In genomic region chr10:25945866-25946265, GRCm38 (mm10) we compare ENCODE assay signal across 31 mouse cellular contexts.
"Had no signal": no experiment of that assay in that cellular context is flagged by ENCODE, and none has a peak within 500 bp of the region (broad histone marks: within the 10 kb centered on the region; RNA-seq: fewer than 3 reads in every experiment).

No protein-coding gene starts in this region.

- DNase-seq: left cerebral cortex, postnatal 4 days; liver; liver, embryonic 13.5 days; liver, postnatal 0 days; lung, adult 18-20 months; lung, adult 2 months; lung, embryonic 14.5 days; lung, postnatal 10 days; lung, postnatal 14 days; lung, postnatal 36 days; lung, postnatal 4 days; midbrain, embryonic 14.5 days had no signal

- H3K36me3 ChIP-seq: limb, embryonic 10.5 days; limb, embryonic 12.5 days; limb, embryonic 13.5 days; limb, embryonic 15.5 days; liver, embryonic 12.5 days; liver, embryonic 13.5 days; liver, embryonic 15.5 days; lung, embryonic 15.5 days; midbrain, embryonic 10.5 days; midbrain, embryonic 12.5 days; midbrain, embryonic 13.5 days; midbrain, embryonic 15.5 days; neural tube, embryonic 12.5 days had no signal

- H3K27ac ChIP-seq: limb, embryonic 10.5 days; limb, embryonic 12.5 days; limb, embryonic 13.5 days; limb, embryonic 15.5 days; liver, embryonic 12.5 days; liver, embryonic 13.5 days; liver, embryonic 14.5 days; liver, embryonic 15.5 days; lung, embryonic 15.5 days; macrophage; midbrain, embryonic 10.5 days; midbrain, embryonic 12.5 days; midbrain, embryonic 13.5 days; midbrain, embryonic 15.5 days; neural tube, embryonic 12.5 days had no signal

- H3K27me3 ChIP-seq: limb, embryonic 13.5 days; limb, embryonic 15.5 days; liver, embryonic 12.5 days; liver, embryonic 13.5 days; liver, embryonic 15.5 days; lung, embryonic 15.5 days; megakaryocyte, embryonic 14.5 days; midbrain, embryonic 12.5 days; midbrain, embryonic 13.5 days; midbrain, embryonic 15.5 days; neural tube, embryonic 12.5 days had no signal

- ATAC-seq: liver, embryonic 12.5 days; liver, postnatal 0 days; lung, postnatal 0 days; midbrain, embryonic 13.5 days; midbrain, embryonic 15.5 days had no signal

- H3K4me2 ChIP-seq: limb, embryonic 12.5 days; limb, embryonic 13.5 days; limb, embryonic 15.5 days; liver, embryonic 11.5 days; liver, embryonic 12.5 days; liver, embryonic 13.5 days; liver, embryonic 15.5 days; lung, embryonic 14.5 days; lung, embryonic 15.5 days; midbrain, embryonic 11.5 days; midbrain, embryonic 12.5 days; midbrain, embryonic 13.5 days; midbrain, embryonic 15.5 days; neural tube, embryonic 12.5 days had no signal

- H3K4me3 ChIP-seq: limb, embryonic 10.5 days; limb, embryonic 12.5 days; limb, embryonic 13.5 days; limb, embryonic 15.5 days; liver, embryonic 12.5 days; liver, embryonic 13.5 days; liver, embryonic 15.5 days; lung, embryonic 15.5 days; megakaryocyte, embryonic 14.5 days; midbrain, embryonic 10.5 days; midbrain, embryonic 12.5 days; midbrain, embryonic 13.5 days; midbrain, embryonic 15.5 days; myocyte; neural tube, embryonic 12.5 days had no signal

- H3K4me1 ChIP-seq: limb, embryonic 10.5 days; limb, embryonic 12.5 days; limb, embryonic 13.5 days; limb, embryonic 15.5 days; liver, embryonic 12.5 days; liver, embryonic 13.5 days; liver, embryonic 15.5 days; lung, embryonic 15.5 days; megakaryocyte, embryonic 14.5 days; midbrain, embryonic 10.5 days; midbrain, embryonic 12.5 days; midbrain, embryonic 13.5 days; midbrain, embryonic 15.5 days; neural tube, embryonic 12.5 days had no signal

- H3K9ac ChIP-seq: limb, embryonic 12.5 days; limb, embryonic 13.5 days; limb, embryonic 15.5 days; liver, embryonic 12.5 days; liver, embryonic 13.5 days; liver, embryonic 14.5 days; liver, embryonic 15.5 days; liver, postnatal 0 days; lung, embryonic 14.5 days; lung, embryonic 15.5 days; midbrain, embryonic 12.5 days; midbrain, embryonic 13.5 days; midbrain, embryonic 15.5 days; neural tube, embryonic 12.5 days had no signal

- H3K9me3 ChIP-seq: limb, embryonic 10.5 days; limb, embryonic 12.5 days; limb, embryonic 13.5 days; limb, embryonic 15.5 days; liver, embryonic 12.5 days; liver, embryonic 13.5 days; liver, embryonic 15.5 days; lung, embryonic 15.5 days; midbrain, embryonic 10.5 days; midbrain, embryonic 12.5 days; midbrain, embryonic 13.5 days; midbrain, embryonic 15.5 days; neural tube, embryonic 12.5 days had no signal
